Mouse (Mus musculus) forebrain, embryonic 14.5 days (tissue): ENCODE measurements around the gene Car3. TPM values are rescaled to one million over a fixed set of nuclear protein-coding genes. Genes with fewer than 3 reads are reported as not detected.

Source experiments
- ATAC-seq: fragments of 200-750 bp; cut with Nextera tagmentation; 2 replicates; pipeline ENCODE4 v1.8.0; 2017; ENCODE audit warnings: mild to moderate bottlenecking, moderate library complexity
- DNase-seq: peaks from one replicate; pipeline ENCODE4 v3.0.0-alpha.2; 2015; ENCODE audit warnings: low spot score
- H3K27ac ChIP-seq: fragments of 300-500 bp; sonication (generic); 2 replicates; pipeline ENCODE4 v1.5.1; 2014; ENCODE audit warnings: low read depth, mild to moderate bottlenecking, control low read depth, low read length, moderate library complexity
- H3K27me3 ChIP-seq: fragments of 300-500 bp; sonication (generic); replicated peaks from 2 replicates; pipeline ENCODE4 v1.6.1; 2014; ENCODE audit warnings: low read length, control low read depth, mixed read lengths; ENCODE audit not compliant: control insufficient read depth, insufficient read depth
- H3K36me3 ChIP-seq: fragments of 300-500 bp; sonication (generic); 2 replicates; pipeline ENCODE4 v1.6.1; 2014; ENCODE audit warnings: low read length, control low read depth; ENCODE audit not compliant: control insufficient read depth, insufficient read depth
- H3K4me1 ChIP-seq: fragments of 300-500 bp; sonication (generic); 2 replicates; pipeline ENCODE4 v1.6.1; 2014; ENCODE audit warnings: antibody characterized with exemption, low read length, control low read depth; ENCODE audit not compliant: control insufficient read depth, insufficient read depth
- H3K4me2 ChIP-seq: fragments of 300-500 bp; sonication (generic); 2 replicates; pipeline ENCODE4 v1.6.1; 2014; ENCODE audit warnings: mild to moderate bottlenecking, control low read depth, low read length
- H3K4me3 ChIP-seq: fragments of 300-500 bp; sonication (generic); 2 replicates; pipeline ENCODE4 v1.5.1; 2014; ENCODE audit warnings: low read depth, low read length, control low read depth
- H3K9ac ChIP-seq: fragments of 300-500 bp; sonication (generic); 2 replicates; pipeline ENCODE4 v1.6.1; 2014; ENCODE audit warnings: mild to moderate bottlenecking, low read length, control low read depth, moderate library complexity
- H3K9me3 ChIP-seq: fragments of 300-500 bp; sonication (generic); replicated peaks from 2 replicates; pipeline ENCODE4 v1.6.1; 2016; ENCODE audit warnings: low read length, control low read depth, mixed read lengths; ENCODE audit not compliant: control insufficient read depth
- WGBS: fragments of 180-500 bp; shearing (Covaris S2); extraction: QIAGEN DNeasy Blood & Tissue Kit; methylation state at CpG from one replicate; pipeline ENCODE4 v1.1.7; 2014; 5-methylcytosine and 5-hydroxymethylcytosine counted together
- polyA plus RNA-seq: library from polyadenylated mRNA; unstranded; fragments of >200 nt; fragmentation: Nextera tagmentation; extraction: Ambion mirVana; gene quantifications from 2 replicates; pipeline ENCODE4 v1.2.1, GENCODE M21; 2014

Car3 gene
- polyA plus RNA-seq, 1 experiment from 2014 or later = 1.1 TPM

DNA sequence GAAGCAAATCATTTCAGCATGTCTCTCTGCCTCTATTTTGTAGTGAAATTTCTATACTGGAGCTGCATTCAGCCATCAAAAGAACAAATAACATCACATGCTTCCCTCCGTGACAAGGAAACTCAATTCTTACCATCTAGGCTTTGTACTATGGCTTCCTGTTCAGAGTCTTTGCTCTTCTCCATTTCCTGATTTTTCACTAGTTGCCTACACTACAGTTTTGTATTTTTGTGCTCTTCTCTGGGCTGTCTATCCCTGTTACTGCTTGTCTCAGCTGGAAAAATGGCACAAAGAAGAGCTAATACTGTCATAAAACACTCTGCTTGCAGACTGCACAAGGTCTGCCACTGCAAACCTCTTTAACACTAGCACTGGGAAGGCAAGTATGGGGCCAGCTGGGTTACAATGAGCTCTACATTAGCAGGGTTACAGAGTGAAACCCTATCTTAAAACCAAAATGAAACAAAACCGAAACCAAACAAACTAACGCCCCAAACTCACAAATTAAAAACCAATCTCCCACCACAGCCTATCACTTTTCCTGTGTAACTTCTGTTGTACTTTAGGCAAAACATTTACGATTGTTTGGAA, 48.8 kb downstream of the Car3 start:
- no peaks in the 10 kb centered on the region for H3K9me3 ChIP-seq
- 93% methylated on average over 4 of the region's 4 CpGs for WGBS
- DNase-seq = no peak

DNA sequence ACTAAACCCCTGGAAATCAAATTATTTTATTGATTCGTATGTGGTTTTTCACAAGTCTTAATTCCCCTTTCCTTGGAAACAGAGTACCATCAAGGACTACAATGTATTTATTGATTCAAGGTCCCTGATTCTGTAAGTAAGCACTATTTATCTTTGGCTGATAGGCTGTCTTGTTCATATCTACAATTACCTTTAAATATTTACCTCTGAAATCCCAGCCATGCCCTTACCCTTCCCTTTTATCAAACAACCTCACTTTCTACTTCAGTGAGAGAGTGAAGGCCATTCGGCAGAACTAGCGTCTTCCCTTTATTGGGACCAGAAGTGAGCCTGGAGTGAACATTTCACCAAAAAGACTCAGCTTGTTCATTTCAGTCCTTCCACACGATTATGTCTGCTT, 50.5 kb downstream of the Car3 start:
- Histone ChIP-seq H3K36me3 (no peaks in the 10 kb centered on the region), H3K27ac (no peak overlapping the region), H3K27me3 (no peaks in the 10 kb centered on the region), H3K4me1 (no peaks in the 10 kb centered on the region), H3K9me3 (no peaks in the 10 kb centered on the region), H3K4me3 (no peak overlapping the region), H3K9ac (no peak overlapping the region), H3K4me2 (no peak overlapping the region)
- no peak for ATAC-seq
- WGBS = 94% methylated on average over 4 of the region's 4 CpGs
- no peak for DNase-seq

More for the DNA sequence above, 48.8 kb downstream of the Car3 start:
- no peaks in the 10 kb centered on the region for H3K27me3 ChIP-seq
- no peaks in the 10 kb centered on the region for H3K4me1 ChIP-seq
- no peak overlapping the region for H3K4me3 ChIP-seq
- no peaks in the 10 kb centered on the region for H3K36me3 ChIP-seq
- ATAC-seq = no peak
- H3K9ac ChIP-seq = no peak overlapping the region
- no peak overlapping the region for H3K27ac ChIP-seq
- no peak overlapping the region for H3K4me2 ChIP-seq

GRCm38 (mm10) chr3:14915355-14915754, 52.0 kb downstream of the Car3 start:
- Histone ChIP-seq H3K27ac (no peak overlapping the region), H3K36me3 (no peaks in the 10 kb centered on the region), H3K9ac (no peak overlapping the region), H3K4me2 (no peak overlapping the region), H3K4me3 (no peak overlapping the region), H3K4me1 (no peaks in the 10 kb centered on the region), H3K27me3 (no peaks in the 10 kb centered on the region), H3K9me3 (no peaks in the 10 kb centered on the region)
- WGBS = 93% methylated on average over 2 of the region's 2 CpGs
- no peak for DNase-seq
- no peak for ATAC-seq

DNA sequence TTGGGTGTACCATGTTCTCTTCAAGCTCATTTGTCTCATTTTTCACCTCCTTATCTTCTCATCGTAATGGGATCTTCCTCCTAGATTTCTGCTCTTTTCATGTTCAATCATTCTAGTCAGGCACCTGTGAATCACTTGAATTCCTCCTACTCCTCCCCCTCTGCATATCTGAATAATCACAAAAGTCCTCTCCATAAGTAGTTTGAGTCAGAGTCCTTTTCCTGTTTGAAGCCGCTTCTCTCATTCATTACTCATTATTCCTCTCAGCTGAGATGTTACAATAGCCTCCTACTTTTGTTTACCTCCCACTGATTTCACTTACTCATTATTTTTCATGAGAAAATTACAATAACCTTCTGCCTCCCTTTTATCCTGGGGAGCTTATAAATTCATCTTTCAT, 53.9 kb downstream of the Car3 start:
- no peaks in the 10 kb centered on the region for H3K9me3 ChIP-seq
- no peak overlapping the region for H3K4me2 ChIP-seq
- H3K9ac ChIP-seq = no peak overlapping the region
- no peak for ATAC-seq
- no peak overlapping the region for H3K27ac ChIP-seq
- WGBS = 26% methylated on average over 2 of the region's 2 CpGs
- DNase-seq = no peak
- no peaks in the 10 kb centered on the region for H3K4me1 ChIP-seq
- no peaks in the 10 kb centered on the region for H3K36me3 ChIP-seq
- no peaks in the 10 kb centered on the region for H3K27me3 ChIP-seq
- H3K4me3 ChIP-seq = no peak overlapping the region

Other genes starting within 250 kb of the Car3 start
- gene Car13, start 221.8 kb upstream of the Car3 start, polyA plus RNA-seq = 1.5 TPM in 2 replicates
- gene Car1, start 55.1 kb upstream of the Car3 start, polyA plus RNA-seq = not detected in 2 replicates
- 22.1 and 25.5 TPM in 2 replicates for gene Car2, start 22.8 kb downstream of the Car3 start, polyA plus RNA-seq